In genomic region chr8:117226306-117226705, GRCm38 (mm10) we compare ENCODE assay signal across 12 mouse cellular contexts.
"Had no signal": no experiment of that assay in that cellular context is flagged by ENCODE, and none has a peak within 500 bp of the region (broad histone marks: within the 10 kb centered on the region; RNA-seq: fewer than 3 reads in every experiment).

No protein-coding gene starts in this region.

- H3K36me3 ChIP-seq: limb, embryonic 10.5 days; liver, embryonic 15.5 days; midbrain, embryonic 13.5 days had no signal

- DNase-seq: lung, adult 2 months; lung, postnatal 36 days; right cerebral cortex, postnatal 25 days; thymus, postnatal 4 days had no signal

- H3K4me1 ChIP-seq: midbrain, embryonic 13.5 days had no signal

- H3K4me3 ChIP-seq: left cerebral cortex, adult 2 months; limb, embryonic 10.5 days; liver, embryonic 15.5 days; midbrain, embryonic 13.5 days had no signal

- H3K9ac ChIP-seq: liver, embryonic 15.5 days; midbrain, embryonic 13.5 days had no signal

- H3K9me3 ChIP-seq: limb, embryonic 10.5 days; liver, embryonic 15.5 days; midbrain, embryonic 13.5 days had no signal

- ATAC-seq: inflammation-experienced regulatory T-cells, adult 6 months; intestine, postnatal 0 days; lung, postnatal 0 days; midbrain, embryonic 13.5 days had no signal

- H3K4me2 ChIP-seq: liver, embryonic 15.5 days; midbrain, embryonic 13.5 days had no signal

- H3K27ac ChIP-seq: left cerebral cortex, adult 2 months; limb, embryonic 10.5 days; liver, embryonic 15.5 days; midbrain, embryonic 13.5 days; stomach, postnatal 0 days had no signal

- H3K27me3 ChIP-seq: liver, embryonic 15.5 days; midbrain, embryonic 13.5 days had no signal
